8 mouse cellular contexts compared by ENCODE assay signal in the genomic region with DNA sequence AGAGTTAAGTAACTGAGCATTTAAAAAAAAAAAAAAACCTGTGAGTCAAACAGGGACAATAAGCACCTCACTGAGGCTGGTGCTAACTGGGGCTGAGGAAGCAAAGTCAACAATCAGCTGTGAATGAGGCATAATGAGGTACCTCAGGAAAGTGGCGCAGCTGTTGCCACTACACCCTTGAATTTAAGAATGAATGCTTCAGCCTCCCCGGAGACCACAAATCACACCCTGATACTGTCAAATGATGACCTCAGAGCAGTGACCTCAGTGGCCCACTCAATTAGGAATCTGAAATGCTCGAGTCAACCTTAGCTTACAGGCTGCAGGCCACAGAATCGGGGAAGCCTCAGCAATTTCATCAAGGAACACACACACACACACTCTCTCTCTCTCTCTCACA. TPM values are rescaled to one million over a fixed set of nuclear protein-coding genes. Genes with fewer than 3 reads are reported as not detected.
DNase-seq lines count a peak whose midpoint lies in the region; ATAC-seq and TF ChIP-seq lines count a peak whose summit lies in the region.

No protein-coding gene starts in this region.

- H3K4me1 ChIP-seq in forebrain, postnatal 0 days (ENCODE audit: insufficient read depth) = peaks cover 9% of the 10 kb centered on the region
- H3K4me1 ChIP-seq in midbrain, embryonic 12.5 days = peaks cover 34% of the 10 kb centered on the region

- no peaks in the 10 kb centered on the region for H3K27me3 ChIP-seq in forebrain, postnatal 0 days (ENCODE audit: insufficient read depth, low read length)
- H3K27me3 ChIP-seq in midbrain, embryonic 12.5 days = no peaks in the 10 kb centered on the region

- ATAC-seq in forebrain, postnatal 0 days = no peak
- ATAC-seq in midbrain, embryonic 12.5 days (ENCODE audit: low FRiP score, low read depth) = peak; percentile 6

- peak overlapping the region; percentile 93 for H3K4me3 ChIP-seq in forebrain, postnatal 0 days (ENCODE audit: low read depth, low read length)
- peak overlapping the region; percentile 79 for H3K4me3 ChIP-seq in midbrain, embryonic 12.5 days

- no peak for TF ChIP-seq CTCF in forebrain, postnatal 0 days (IDR thresholded peaks at IDR 0.05; ENCODE audit: low read depth)

- peak; percentile 21 for DNase-seq in thymus, postnatal 25 days
- no peak for DNase-seq in thymus, postnatal 14 days
- peak; percentile 36 for DNase-seq in forebrain, postnatal 0 days
- DNase-seq in kidney, adult 18-20 months = peak; percentile 39
- no peak for DNase-seq in cerebellum, adult 18-20 months
- no peak for DNase-seq in adrenal gland, postnatal 14 days
- DNase-seq in frontal cortex, postnatal 10 days (ENCODE audit: low spot score in 2 of 2) = no peak

- peak overlapping the region; percentile 73 for H3K4me2 ChIP-seq in forebrain, postnatal 0 days (ENCODE audit: low read depth)
- H3K4me2 ChIP-seq in midbrain, embryonic 12.5 days (replicated peaks) = peak overlapping the region; percentile 61

- H3K36me3 ChIP-seq in forebrain, postnatal 0 days (ENCODE audit: insufficient read depth) = peaks cover 18% of the 10 kb centered on the region
- H3K36me3 ChIP-seq in midbrain, embryonic 12.5 days = peaks cover 24% of the 10 kb centered on the region

- no peak overlapping the region for H3K27ac ChIP-seq in forebrain, postnatal 0 days (ENCODE audit: low read depth, low read length)
- H3K27ac ChIP-seq in midbrain, embryonic 12.5 days (replicated peaks) = peak overlapping the region; percentile 95

- peak overlapping the region; percentile 47; the same call in 1 of the 2 replicates for H3K9ac ChIP-seq in forebrain, postnatal 0 days
- peak overlapping the region; percentile 43 for H3K9ac ChIP-seq in midbrain, embryonic 12.5 days (replicated peaks)

- 3% methylated on average over 4 of the region's 4 CpGs for WGBS in forebrain, postnatal 0 days
- WGBS in midbrain, embryonic 12.5 days = 20% methylated on average over 4 of the region's 4 CpGs

- no peaks in the 10 kb centered on the region for H3K9me3 ChIP-seq in forebrain, postnatal 0 days (ENCODE audit: low read length)
- no peaks in the 10 kb centered on the region for H3K9me3 ChIP-seq in midbrain, embryonic 12.5 days

RNA-seq across cellular contexts. Expression of a gene that starts 5.0 kb away (rescaled TPM):
- total RNA-seq in forebrain, postnatal 0 days (2014; rRNA removed) = 114 and 152 TPM in 2 replicates
- 59.0 and 82.3 TPM in 2 replicates for polyA plus RNA-seq in forebrain, postnatal 0 days (2015; fragmentation: Nextera tagmentation; extraction: Ambion mirVana)
- polyA plus RNA-seq in midbrain, embryonic 12.5 days (2016; fragmentation: Nextera tagmentation; extraction: Ambion mirVana) = 89.5 and 89.7 TPM in 2 replicates
- total RNA-seq in adrenal gland, postnatal 14 days (2021) = 16.7 and 24.4 TPM in 2 replicates

Comparison
In these comparisons a context has a peak if more than half of its experiments do, and no peak if none do; other contexts are left out.
1. DNase-seq: peak in thymus, postnatal 25 days (single experiment), forebrain, postnatal 0 days (single experiment) and kidney, adult 18-20 months (single experiment); none in thymus, postnatal 14 days (single experiment), cerebellum, adult 18-20 months (0 of 2), adrenal gland, postnatal 14 days (single experiment) and frontal cortex, postnatal 10 days (0 of 2).